Mouse (Mus musculus) E14TG2a.4 (cell line): ENCODE data around the gene Abca17.

Source experiments
- CTCF ChIP-seq: conservative IDR thresholded peaks from 2 replicates; pipeline ENCODE4 v1.5.1; 2014; ENCODE audit warnings: low read length
- NANOG ChIP-seq: IDR thresholded peaks from 2 replicates; pipeline ENCODE4 v1.6.1; 2014; ENCODE audit warnings: borderline replicate concordance, low read length, mixed read lengths
- POU5F1 ChIP-seq: IDR thresholded peaks from 2 replicates; pipeline ENCODE4 v1.6.1; 2014; ENCODE audit warnings: low read length, borderline replicate concordance

DNA sequence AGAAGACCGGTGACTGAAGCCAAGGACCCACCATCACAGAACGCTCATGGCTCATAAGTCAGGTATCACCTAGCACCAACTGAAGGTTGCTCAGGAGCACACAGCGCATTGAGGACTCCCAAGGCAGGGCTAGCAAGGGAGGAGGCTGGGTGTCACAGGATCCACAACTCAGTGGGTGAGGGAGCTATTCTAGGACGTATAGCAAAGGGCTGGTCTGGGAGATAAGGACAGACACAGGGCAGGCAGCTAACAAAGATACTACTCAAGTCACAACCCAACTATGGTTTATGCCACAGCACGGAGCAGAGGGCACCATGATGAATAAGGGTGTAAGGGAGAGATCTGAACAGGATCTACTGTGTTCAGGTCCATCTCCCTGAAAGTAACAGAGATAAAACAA lies 125.0 kb downstream of the Abca17 start:
- TF ChIP-seq POU5F1 (no peak), CTCF (no peak), NANOG (no peak)
